Mouse (Mus musculus): ENCODE results near the gene Grin2d. TPM values are rescaled to one million over a fixed set of nuclear protein-coding genes. Genes with fewer than 3 reads are reported as not detected.

The Grin2d gene
- total and polyA plus RNA-seq, 3 experiments: 0.04 to 0.07 TPM; not detected in 1

- H3K9me3 ChIP-seq (replicated peaks; ENCODE audit: low read length): peaks cover 6% of the 10 kb centered on the region
- 0 out of 2 replicates have a peak, but pooled peaks cover 2% of the 10 kb centered on the region for H3K79me2 ChIP-seq (replicated peaks; ENCODE audit: control insufficient read depth, extremely low read depth, insufficient read depth, poor library complexity, severe bottlenecking)
- no peak overlapping the region for H3K4me2 ChIP-seq (ENCODE audit: insufficient read depth, low read depth, poor library complexity, severe bottlenecking)
- no peak overlapping the region for H3K4me3 ChIP-seq (replicated peaks in 1 of 3; ENCODE audit: low read depth in 2 of 3, low read length in 2 of 3, poor library complexity in 1 of 3)
- in situ Hi-C loops (cut with MboI; ENCODE audit: low pct_ligation_motif_present, low pct_unique_long_range_greater_than_20kb, low sequenced_read_pairs) (no loop called here), dilution Hi-C loops (cut with MboI; ENCODE audit: extremely low pct_ligation_motif_present, extremely low pct_unique_long_range_greater_than_20kb, low sequenced_read_pairs) (no loop called here)
- no peak overlapping the region for H3K27ac ChIP-seq (ENCODE audit: insufficient read depth, low read depth)
- no peak overlapping the region for H3K9ac ChIP-seq (ENCODE audit: insufficient read depth, low read depth)
- DNase-seq (ENCODE audit: extremely low read depth): no peak
- TF ChIP-seq POLR2AphosphoS2 (IDR thresholded peaks at IDR 0.05; ENCODE audit: low read depth, low read length) (no peak), NELFE (IDR thresholded peaks at IDR 0.05; ENCODE audit: low read depth, low read length) (no peak), MAFK (IDR thresholded peaks at IDR 0.05; ENCODE audit: insufficient replicate concordance, low read length) (no peak), CTCF (conservative IDR thresholded peaks at IDR 0.05 in 1 of 2, IDR thresholded peaks at IDR 0.05 in 1 of 2; ENCODE audit: low read depth in 2 of 2, low read length in 2 of 2) (no peak), E2F4 (IDR thresholded peaks at IDR 0.05; ENCODE audit: insufficient replicate concordance, low read depth, low read length) (no peak)
- peaks cover 56% of the 10 kb centered on the region for H3K27me3 ChIP-seq (replicated peaks)
- peaks cover 11 to 12% of the 10 kb centered on the region in 2 experiments for H3K4me1 ChIP-seq (ENCODE audit: control insufficient read depth in 1 of 2, insufficient read depth in 2 of 2)
- H3K36me3 ChIP-seq (replicated peaks in 1 of 2; ENCODE audit: control insufficient read depth in 1 of 2, insufficient read depth in 1 of 2, low read length in 1 of 2): no peaks in the 10 kb centered on the region
Measured at GRCm38 (mm10) chr7:45867871-45868270, 10.3 kb downstream of the Grin2d start.

DNA sequence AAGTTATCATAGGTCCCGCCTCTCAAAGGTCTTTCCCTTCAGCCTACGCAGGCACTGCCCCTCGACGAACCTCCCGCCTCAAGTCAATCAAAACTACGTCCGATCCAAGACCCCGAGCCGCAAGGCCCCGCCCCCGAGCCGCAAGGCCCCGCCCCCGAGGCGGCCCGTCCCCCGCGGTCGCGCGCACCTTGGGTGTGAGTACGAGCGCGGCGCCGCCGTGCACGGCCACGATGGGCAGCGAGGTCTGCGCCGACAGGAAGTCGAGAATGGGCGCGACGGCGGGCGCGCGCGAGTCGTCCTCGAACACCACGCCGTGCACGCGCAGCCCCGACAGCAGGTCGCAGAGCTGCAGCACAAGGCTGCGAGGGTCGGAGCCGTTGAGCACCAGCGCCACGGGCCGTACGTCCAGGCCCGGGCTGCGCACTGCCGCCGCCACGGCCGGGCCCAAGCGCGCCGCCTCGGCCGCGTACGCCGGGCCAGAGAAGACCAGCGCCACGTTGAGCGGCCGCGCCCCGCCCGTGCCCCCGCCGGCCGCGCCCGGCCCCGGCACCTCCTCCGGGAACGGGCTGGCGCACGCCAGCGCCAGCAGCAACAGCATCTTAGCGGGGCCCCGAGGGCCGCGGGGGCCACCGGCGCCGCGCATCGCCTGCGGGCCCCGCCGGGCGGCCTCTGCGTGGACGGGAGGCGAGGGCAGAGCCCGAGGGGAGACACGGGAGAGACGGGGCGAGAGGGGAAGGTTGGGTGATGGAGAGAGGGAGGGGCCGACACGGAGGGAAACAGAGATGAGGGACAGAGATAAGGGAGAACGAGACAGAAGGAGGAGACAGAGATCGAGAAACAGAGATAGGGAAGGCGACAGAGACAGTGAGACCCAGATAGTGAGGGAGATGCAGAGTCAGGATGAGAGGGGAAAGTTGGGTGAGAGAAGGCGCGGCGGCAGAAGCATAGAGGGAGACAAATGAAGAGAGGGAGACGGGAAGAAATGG is 12.0 kb downstream of the Grin2d start:
- H3K36me3 ChIP-seq (replicated peaks in 1 of 2; ENCODE audit: control insufficient read depth in 1 of 2, insufficient read depth in 1 of 2, low read length in 1 of 2): no peaks in the 10 kb centered on the region
- in situ Hi-C loops (cut with MboI; ENCODE audit: low pct_ligation_motif_present, low pct_unique_long_range_greater_than_20kb, low sequenced_read_pairs): no loop called here
- H3K4me1 ChIP-seq (ENCODE audit: control insufficient read depth in 1 of 2, insufficient read depth in 2 of 2): peaks cover 11 to 12% of the 10 kb centered on the region in 2 experiments
- H3K9ac ChIP-seq (ENCODE audit: insufficient read depth, low read depth): peak overlapping the region; percentile 71
- H3K27me3 ChIP-seq (replicated peaks): peaks cover 67% of the 10 kb centered on the region
- dilution Hi-C loops (cut with MboI; ENCODE audit: extremely low pct_ligation_motif_present, extremely low pct_unique_long_range_greater_than_20kb, low sequenced_read_pairs): no loop called here
- H3K9me3 ChIP-seq (replicated peaks; ENCODE audit: low read length): peaks cover 6% of the 10 kb centered on the region
- H3K4me3 ChIP-seq (replicated peaks in 1 of 3; ENCODE audit: low read depth in 2 of 3, low read length in 2 of 3, poor library complexity in 1 of 3): peak overlapping the region; percentile 28 to 66 (median 38)
- H3K27ac ChIP-seq (ENCODE audit: insufficient read depth, low read depth): no peak overlapping the region
- TF ChIP-seq POLR2A (IDR thresholded peaks at IDR 0.05; ENCODE audit: low read depth, low read length): peak; percentile 62; the same call in 1 of the 2 replicates
- no peak for TF ChIP-seq ETS1 (conservative IDR thresholded peaks at IDR 0.05; ENCODE audit: low read depth, low read length)
- peak; percentile 37; the same call in 1 of the 2 replicates for TF ChIP-seq NELFE (IDR thresholded peaks at IDR 0.05; ENCODE audit: low read depth, low read length)
- peak; percentile 47 for TF ChIP-seq NRF1 (IDR thresholded peaks at IDR 0.05; ENCODE audit: low read depth, low read length)
- TF ChIP-seq MXI1 (IDR thresholded peaks at IDR 0.05; ENCODE audit: low read depth, low read length): peak; percentile 22; the same call in 1 of the 2 replicates
- TF ChIP-seq ELF1 (IDR thresholded peaks at IDR 0.05; ENCODE audit: low read depth, low read length): peak; percentile 67
- TF ChIP-seq ZKSCAN1 (IDR thresholded peaks at IDR 0.05; ENCODE audit: borderline replicate concordance, low read depth, low read length): no peak
- TF ChIP-seq GABPA (IDR thresholded peaks at IDR 0.05; ENCODE audit: insufficient replicate concordance, low read depth, low read length): no peak
- TF ChIP-seq TBP (conservative IDR thresholded peaks at IDR 0.05; ENCODE audit: low read depth, low read length): no peak
- TF ChIP-seq MAFK (IDR thresholded peaks at IDR 0.05; ENCODE audit: insufficient replicate concordance, low read length): no peak
- no peak for TF ChIP-seq SMC3 (IDR thresholded peaks at IDR 0.05; ENCODE audit: low read depth, low read length)
- no peak for TF ChIP-seq JUND (conservative IDR thresholded peaks at IDR 0.05; ENCODE audit: low read depth, low read length)
- peak; percentile 45; the same call in 1 of the 2 replicates for TF ChIP-seq TCF12 (IDR thresholded peaks at IDR 0.05; ENCODE audit: low read depth, low read length)
- peak overlapping the region; percentile 78 for H3K4me2 ChIP-seq (ENCODE audit: insufficient read depth, low read depth, poor library complexity, severe bottlenecking)
- H3K79me2 ChIP-seq (replicated peaks; ENCODE audit: control insufficient read depth, extremely low read depth, insufficient read depth, poor library complexity, severe bottlenecking): no peaks in the 10 kb centered on the region
- peak; percentile 42 for DNase-seq (ENCODE audit: extremely low read depth)

Measured in CH12.LX (cell line).